Mouse (Mus musculus) gastrocnemius, postnatal 10 days (tissue): ENCODE results near the gene Cox4i1. TPM values are rescaled to one million over a fixed set of nuclear protein-coding genes. Genes with fewer than 3 reads are reported as not detected.

ENCODE experiments used
- DNase-seq: peaks from one replicate; pipeline ENCODE4 v3.0.0; 2021; ENCODE audit warnings: mixed read lengths
- total RNA-seq, 2 experiments: library from RNA; stranded (reverse); gene quantifications; 2 replicates each; pipeline ENCODE4 v1.2.3; 2021

Gene Cox4i1
- total RNA-seq, 2 experiments from 2014 or later: 1,346 to 1,605 TPM

GRCm38 (mm10) chr8:120657415-120657814, 10.6 kb upstream of the Cox4i1 start:
- DNase-seq: no peak

- DNase-seq: no peak
These were observed 3.5 kb upstream of the Cox4i1 start for GRCm38 (mm10) chr8:120664566-120664965.

GRCm38 (mm10) chr8:120665726-120666455, 2.1 kb upstream of the Cox4i1 start:
- DNase-seq: no peak

- no peak for DNase-seq
These were observed 1.1 kb upstream of the Cox4i1 start for GRCm38 (mm10) chr8:120666807-120667470.

- peak; percentile 55 for DNase-seq
These were observed 418 bp downstream of the Cox4i1 start, which contains the start of gene Emc8 for GRCm38 (mm10) chr8:120668374-120668905. Emc8 (minus strand) TSS chr8:120668573.

- no peak for DNase-seq
These were observed 3.8 kb downstream of the Cox4i1 start for GRCm38 (mm10) chr8:120671775-120672174.

- DNase-seq: no peak
These were observed 4.7 kb downstream of the Cox4i1 start for GRCm38 (mm10) chr8:120672626-120673229.

GRCm38 (mm10) chr8:120673298-120673697, 5.3 kb downstream of the Cox4i1 start:
- DNase-seq: no peak

- no peak for DNase-seq
These were observed 7.7 kb downstream of the Cox4i1 start for GRCm38 (mm10) chr8:120675718-120676117.

- DNase-seq: peak; percentile 94
These were observed 10.4 kb downstream of the Cox4i1 start for GRCm38 (mm10) chr8:120678447-120678846.

- no peak for DNase-seq
These were observed 11.8 kb downstream of the Cox4i1 start for GRCm38 (mm10) chr8:120679629-120680387.

- DNase-seq: peak; percentile 56
These were observed 12.4 kb downstream of the Cox4i1 start for GRCm38 (mm10) chr8:120680405-120680804.

- no peak for DNase-seq
These were observed 13.1 kb downstream of the Cox4i1 start for GRCm38 (mm10) chr8:120681113-120681512.

GRCm38 (mm10) chr8:120683602-120684001, 15.6 kb downstream of the Cox4i1 start:
- DNase-seq: peak; percentile 78

GRCm38 (mm10) chr8:120684082-120684481, 16.1 kb downstream of the Cox4i1 start:
- no peak for DNase-seq

GRCm38 (mm10) chr8:120685097-120685496, 17.1 kb downstream of the Cox4i1 start:
- peak; percentile 44 for DNase-seq

- DNase-seq: no peak
These were observed 17.6 kb downstream of the Cox4i1 start for GRCm38 (mm10) chr8:120685591-120685990.

- DNase-seq: no peak
These were observed 18.0 kb downstream of the Cox4i1 start for GRCm38 (mm10) chr8:120686051-120686450.

- DNase-seq: no peak
These were observed 18.6 kb downstream of the Cox4i1 start for GRCm38 (mm10) chr8:120686576-120686975.

GRCm38 (mm10) chr8:120687786-120688185, 19.8 kb downstream of the Cox4i1 start:
- DNase-seq: no peak

- DNase-seq: no peak
These were observed 20.5 kb downstream of the Cox4i1 start for GRCm38 (mm10) chr8:120688511-120688910.

GRCm38 (mm10) chr8:120692934-120693333, 24.9 kb downstream of the Cox4i1 start:
- DNase-seq: no peak
